In the genomic region with DNA sequence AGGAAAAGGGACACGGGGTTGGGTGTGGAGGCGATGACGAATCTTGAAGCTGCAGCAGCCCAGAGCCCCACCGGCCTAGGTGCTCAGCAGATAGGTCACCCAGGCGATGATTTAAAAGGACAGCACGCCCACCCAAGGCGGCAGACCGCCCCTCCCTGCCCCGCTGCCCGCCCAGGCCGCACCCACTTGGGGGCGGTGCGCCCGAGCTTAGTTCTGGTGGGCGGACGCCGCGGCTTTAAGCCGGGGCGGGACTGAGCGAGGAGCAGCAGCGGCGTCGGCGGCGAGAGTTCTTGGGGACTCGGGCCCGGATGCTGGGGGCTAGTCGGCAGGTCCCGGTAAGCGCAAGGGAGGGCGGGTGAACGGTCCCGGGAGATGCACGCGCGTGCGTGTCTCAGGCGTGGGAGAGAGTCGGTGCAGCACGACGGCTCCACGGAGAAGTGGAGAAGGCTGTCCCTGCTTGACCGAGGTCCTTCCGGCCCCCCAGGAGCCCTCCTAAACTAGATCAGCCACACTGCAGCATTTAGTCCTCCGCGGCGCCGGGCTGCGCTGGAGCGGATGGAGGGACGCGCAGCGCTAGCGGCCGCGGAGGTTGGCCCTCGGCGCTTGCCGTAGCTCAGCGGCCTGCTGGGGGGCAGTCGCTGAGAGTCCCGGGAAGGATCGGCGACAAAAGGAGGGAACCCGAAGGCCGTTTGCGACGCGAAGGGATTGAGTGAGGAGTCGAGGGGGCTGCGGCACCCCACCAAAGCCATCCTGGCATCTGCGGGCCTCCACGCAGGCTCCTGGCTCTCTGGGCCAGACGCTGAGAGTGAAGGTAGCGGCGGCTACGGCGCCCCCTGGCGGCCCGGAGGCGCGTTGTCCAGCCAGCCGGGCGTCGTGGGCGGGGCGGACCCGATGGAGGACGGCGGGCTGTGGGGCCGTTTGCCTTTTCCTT, we compare ENCODE assay signal across 8 mouse cellular contexts. TPM values are rescaled to one million over a fixed set of nuclear protein-coding genes. Genes with fewer than 3 reads are reported as not detected.
DNase-seq lines count a peak whose midpoint lies in the region; ATAC-seq and TF ChIP-seq lines count a peak whose summit lies in the region.

No protein-coding gene starts in this region.

- ATAC-seq in activated CD4-positive, CD25-positive, alpha-beta regulatory T cell, adult 4 months: peak; percentile 82
- ATAC-seq in inflammation-experienced regulatory T-cells, adult 6 months: peak; percentile 76
- peak; percentile 84 for ATAC-seq in megakaryocyte-erythroid progenitor cell, adult 5-6 weeks (replicated peaks; ENCODE audit: low FRiP score, low TSS enrichment, poor library complexity, severe bottlenecking)

- DNase-seq in gastrocnemius, postnatal 10 days: peak; percentile 92
- DNase-seq in left cerebral cortex, postnatal 10 days (ENCODE audit: extremely low spot score in 1 of 2, low spot score in 2 of 2): peak; percentile 84 to 95
- peak; percentile 91 for DNase-seq in right cerebral cortex, postnatal 25 days
- peak; percentile 89 to 90 for DNase-seq in urinary bladder, postnatal 4 days (ENCODE audit: low spot score in 2 of 2)

- intact Hi-C loops in left cerebral cortex, postnatal 10 days (cut with DNase I): no loop called here

- H3K4me3 ChIP-seq in cortical plate, adult 2 months (ENCODE audit: insufficient read depth, low read length): peak overlapping the region; percentile 91

- TF ChIP-seq CTCF in cortical plate, adult 2 months (IDR thresholded peaks at IDR 0.05; ENCODE audit: extremely low read depth, insufficient read depth, low read length): peak; percentile 42

- TF ChIP-seq POLR2A in cortical plate, adult 2 months (IDR thresholded peaks at IDR 0.05; ENCODE audit: extremely low read depth, insufficient read depth, low read length): peak; percentile 29; the same call in 1 of the 2 replicates

- peak overlapping the region; percentile 100 for H3K27ac ChIP-seq in cortical plate, adult 2 months (ENCODE audit: insufficient read depth, low read length)

- H3K4me1 ChIP-seq in cortical plate, adult 2 months (ENCODE audit: control insufficient read depth, insufficient read depth, low read length): peaks cover 5% of the 10 kb centered on the region; the same call in 1 of the 2 replicates

RNA-seq across cellular contexts. Expression of a gene that starts 0.6 kb away (rescaled TPM):
- 10 to 100 TPM; 50.9 to 69.5 TPM for polyA plus RNA-seq in activated CD4-positive, CD25-positive, alpha-beta regulatory T cell, adult 4 months (2017; shearing (Covaris generic))
- polyA plus RNA-seq in cortical plate, adult 2 months (2012; rRNA removed): 159 and 160 TPM in 2 replicates
- total RNA-seq in gastrocnemius, postnatal 10 days (2021): 10 to 100 TPM; 42.3 to 59.6 TPM
- polyA plus RNA-seq in inflammation-experienced regulatory T-cells, adult 6 months (2017; shearing (Covaris generic)): 10 to 100 TPM; 49.5 to 91.7 (median 64.1) TPM
- total RNA-seq in left cerebral cortex, postnatal 10 days (2021): 100 to 1,000 TPM; 142 to 154 TPM
- 77.8 and 124 TPM in 2 replicates for total RNA-seq in megakaryocyte-erythroid progenitor cell, adult 5-6 weeks (2014; fragmentation: Nextera tagmentation)
- total RNA-seq in megakaryocyte-erythroid progenitor cell, adult 5-6 weeks (2017): 33.5 and 40.3 TPM in 2 replicates

RNA-seq across cellular contexts. Expression of a gene that starts 6.6 kb away (rescaled TPM):
- polyA plus RNA-seq in activated CD4-positive, CD25-positive, alpha-beta regulatory T cell, adult 4 months (2017; shearing (Covaris generic)): not detected
- polyA plus RNA-seq in cortical plate, adult 2 months (2012; rRNA removed): 117 and 126 TPM in 2 replicates
- under 1 TPM; 0.14 to 0.45 TPM for total RNA-seq in gastrocnemius, postnatal 10 days (2021)
- polyA plus RNA-seq in inflammation-experienced regulatory T-cells, adult 6 months (2017; shearing (Covaris generic)): not detected
- 100 to 1,000 TPM; 205 to 222 TPM for total RNA-seq in left cerebral cortex, postnatal 10 days (2021)
- total RNA-seq in megakaryocyte-erythroid progenitor cell, adult 5-6 weeks (2014; fragmentation: Nextera tagmentation): 0.22 and 1.2 TPM in 2 replicates
- 0.23 and 0.75 TPM in 2 replicates for total RNA-seq in megakaryocyte-erythroid progenitor cell, adult 5-6 weeks (2017)

Comparison
In these comparisons a context has a peak if more than half of its experiments do, and no peak if none do; other contexts are left out.
1. Peak in every context shown above with its lines: DNase-seq, ATAC-seq, H3K4me3 ChIP-seq and H3K27ac ChIP-seq.
2. RNA of a gene that starts 6.6 kb away (total RNA-seq): 205 to 222 TPM in left cerebral cortex, postnatal 10 days; 0.22 to 1.2 TPM in megakaryocyte-erythroid progenitor cell, adult 5-6 weeks and 0.14 to 0.45 TPM in gastrocnemius, postnatal 10 days; every median in the first group is over 10 times any median in the second.